Comparison of ENCODE assay signal across 16 mouse cellular contexts in genomic region chr2:52891115-52891514, GRCm38 (mm10). TPM values are rescaled to one million over a fixed set of nuclear protein-coding genes. Genes with fewer than 3 reads are reported as not detected.
A peak's percentile ranks its signal among the peaks of the same experiment; 100 is the strongest.
DNase-seq lines count a peak whose midpoint lies in the region; ATAC-seq and TF ChIP-seq lines count a peak whose summit lies in the region.
"Had no signal": no experiment of that assay in that cellular context is flagged by ENCODE, and none has a peak within 500 bp of the region (broad histone marks: within the 10 kb centered on the region; RNA-seq: fewer than 3 reads in every experiment).

No protein-coding gene starts in this region.

- H3K36me3 ChIP-seq in heart, embryonic 11.5 days (ENCODE audit: control insufficient read depth, insufficient read depth, low read length), result no peaks in the 10 kb centered on the region
- H3K36me3 ChIP-seq: limb, embryonic 15.5 days; midbrain, embryonic 15.5 days had no signal

- in situ Hi-C loops in Patski (cut with MboI; ENCODE audit: low pct_unique_long_range_greater_than_20kb), result no loop called here

- peak; percentile 83 for DNase-seq in heart, adult 11 months
- DNase-seq in 3134 (ENCODE audit: extremely low read depth, insufficient read length, low spot score), result peak; percentile 62
- no peak for DNase-seq in Patski (ENCODE audit: low read depth, low spot score)
- DNase-seq in spleen, postnatal 4 days (ENCODE audit: low spot score in 2 of 2), result no peak
- DNase-seq in adrenal gland, adult 18-20 months (ENCODE audit: low spot score in 2 of 2), result no peak
- DNase-seq in cerebellum, adult 9-10 months, result no peak
- DNase-seq: cerebellum, adult 2 months; heart, postnatal 14 days; lung, adult 18-20 months had no signal

- no peak overlapping the region for H3K4me3 ChIP-seq in heart, embryonic 11.5 days (ENCODE audit: low read depth, low read length)
- H3K4me3 ChIP-seq: forebrain, embryonic 13.5 days; limb, embryonic 15.5 days; midbrain, embryonic 15.5 days had no signal

- no peak overlapping the region for H3K4me2 ChIP-seq in heart, embryonic 11.5 days
- H3K4me2 ChIP-seq: forebrain, embryonic 13.5 days; limb, embryonic 15.5 days; midbrain, embryonic 15.5 days had no signal

- H3K27me3 ChIP-seq in heart, embryonic 11.5 days (ENCODE audit: control insufficient read depth, insufficient read depth, low read length), result no peaks in the 10 kb centered on the region
- H3K27me3 ChIP-seq in Patski, result no peaks in the 10 kb centered on the region
- H3K27me3 ChIP-seq: forebrain, embryonic 13.5 days; limb, embryonic 15.5 days; midbrain, embryonic 15.5 days had no signal

- TF ChIP-seq CTCF in Patski (IDR thresholded peaks at IDR 0.05), result no peak

- 73% methylated on average over 8 of the region's 8 CpGs for WGBS in heart, embryonic 11.5 days (ENCODE audit: insufficient replicate concordance)

- H3K4me1 ChIP-seq in heart, embryonic 11.5 days (ENCODE audit: control insufficient read depth, insufficient read depth, low read length), result peaks cover 8% of the 10 kb centered on the region; the same call in 1 of the 2 replicates

- H3K27ac ChIP-seq in heart, embryonic 11.5 days (ENCODE audit: low read depth, low read length), result no peak overlapping the region
- H3K27ac ChIP-seq: forebrain, embryonic 13.5 days; hindbrain, postnatal 0 days; limb, embryonic 15.5 days; macrophage; midbrain, embryonic 15.5 days had no signal

- ATAC-seq in heart, embryonic 11.5 days (replicated peaks; ENCODE audit: insufficient number of reproducible peaks, low FRiP score, low TSS enrichment), result no peak
- ATAC-seq in Patski, result peak; percentile 45
- ATAC-seq in megakaryocyte, adult 5-6 weeks (ENCODE audit: poor library complexity, severe bottlenecking), result peak; percentile 27; the same call in 1 of the 2 replicates
- ATAC-seq: forebrain, embryonic 13.5 days; hindbrain, postnatal 0 days; midbrain, embryonic 15.5 days had no signal

- POLR2A ChIA-PET in Patski (lab: Charles Lee), result no interaction called here

- no peaks in the 10 kb centered on the region for H3K9me3 ChIP-seq in heart, embryonic 11.5 days (replicated peaks; ENCODE audit: control insufficient read depth, low read length)
- H3K9me3 ChIP-seq: forebrain, embryonic 13.5 days; limb, embryonic 15.5 days; midbrain, embryonic 15.5 days had no signal

- H3K9ac ChIP-seq in heart, embryonic 11.5 days (ENCODE audit: low read depth, low read length), result no peak overlapping the region
- H3K9ac ChIP-seq: forebrain, embryonic 13.5 days; limb, embryonic 15.5 days; midbrain, embryonic 15.5 days had no signal

- CTCF ChIA-PET in Patski (lab: Charles Lee), result interaction anchor here (1.9 kb wide), 1 partner anchor 10 kb away, joined by 5 read pairs; no protein-coding TSS in a partner anchor

RNA-seq across cellular contexts. Expression of gene Fmnl2, which starts 33.5 kb away (rescaled TPM):
- polyA plus RNA-seq in heart, embryonic 11.5 days (2014; fragmentation: Nextera tagmentation; extraction: Ambion mirVana), result 1.7 and 2.0 TPM in 2 replicates
- 14.4 TPM for polyA plus RNA-seq in Patski (2021)
- 11.3 and 14.5 TPM in 2 replicates for total RNA-seq in megakaryocyte, adult 5-6 weeks (2015)
- 8.2 and 8.4 TPM in 2 replicates for total RNA-seq in megakaryocyte, adult 5-6 weeks (2017)
- 10 to 100 TPM; 19.8 to 31.1 TPM for total RNA-seq in adrenal gland, adult 18-20 months (2021)

Comparison
In these comparisons a context has a peak if more than half of its experiments do, and no peak if none do; other contexts are left out.
1. DNase-seq: peak in heart, adult 11 months (single experiment) and 3134 (single experiment); none in Patski (single experiment), spleen, postnatal 4 days (0 of 2), adrenal gland, adult 18-20 months (0 of 2) and cerebellum, adult 9-10 months (single experiment).